Mouse (Mus musculus) liver, embryonic 16.5 days (tissue): ENCODE results near the gene Dock9. TPM values are rescaled to one million over a fixed set of nuclear protein-coding genes. Genes with fewer than 3 reads are reported as not detected.

Experiments used
- ATAC-seq: fragments of 200-750 bp; cut with Nextera tagmentation; 2 replicates; pipeline ENCODE4 v1.8.0; 2017; ENCODE audit warnings: low read depth, mild to moderate bottlenecking, moderate number of reproducible peaks, moderate library complexity
- H3K27ac ChIP-seq: fragments of 300-500 bp; sonication (generic); 2 replicates; pipeline ENCODE4 v1.5.1; 2014; ENCODE audit warnings: mild to moderate bottlenecking, low read length
- H3K27me3 ChIP-seq: fragments of 300-500 bp; sonication (generic); 2 replicates; pipeline ENCODE4 v1.6.1; 2014; ENCODE audit warnings: low read depth, low read length, mixed read lengths; ENCODE audit not compliant: control insufficient read depth, insufficient read depth
- H3K36me3 ChIP-seq: fragments of 300-500 bp; sonication (generic); 2 replicates; pipeline ENCODE4 v1.6.1; 2014; ENCODE audit warnings: mild to moderate bottlenecking; ENCODE audit not compliant: control insufficient read depth, insufficient read depth
- H3K4me1 ChIP-seq: fragments of 300-500 bp; sonication (generic); 2 replicates; pipeline ENCODE4 v1.6.1; 2014; ENCODE audit warnings: low read depth, low read length, mixed read lengths; ENCODE audit not compliant: control insufficient read depth
- H3K4me2 ChIP-seq: fragments of 300-500 bp; sonication (generic); 2 replicates; pipeline ENCODE4 v1.6.1; 2014; ENCODE audit warnings: low read depth, low read length, mixed read lengths
- H3K4me3 ChIP-seq: fragments of 300-500 bp; sonication (generic); 2 replicates; pipeline ENCODE4 v1.5.1; 2014; ENCODE audit warnings: low read depth, mild to moderate bottlenecking, low read length
- H3K9ac ChIP-seq: fragments of 300-500 bp; sonication (generic); 2 replicates; pipeline ENCODE4 v1.6.1; 2014; ENCODE audit warnings: low read depth, low read length
- H3K9me3 ChIP-seq: fragments of 300-500 bp; sonication (generic); replicated peaks from 2 replicates; pipeline ENCODE4 v1.6.1; 2016; ENCODE audit warnings: low read length; ENCODE audit not compliant: control insufficient read depth
- WGBS: fragments of 180-500 bp; shearing (Covaris S2); extraction: QIAGEN DNeasy Blood & Tissue Kit; methylation state at CpG from one replicate; pipeline ENCODE4 v1.1.7; 2014; ENCODE audit not compliant: insufficient replicate concordance; 5-methylcytosine and 5-hydroxymethylcytosine counted together
- polyA plus RNA-seq: library from polyadenylated mRNA; unstranded; fragments of >200 nt; fragmentation: Nextera tagmentation; extraction: Ambion mirVana; gene quantifications from 2 replicates; pipeline ENCODE4 v1.2.1, GENCODE M21; 2015

Dock9 gene
- polyA plus RNA-seq, 1 experiment from 2014 or later = 1.6 TPM

GRCm38 (mm10) chr14:121547745-121548144 is 249.9 kb downstream of the Dock9 start:
- no peak overlapping the region for H3K27ac ChIP-seq
- H3K9ac ChIP-seq = no peak overlapping the region
- H3K27me3 ChIP-seq = no peaks in the 10 kb centered on the region
- ATAC-seq = no peak
- H3K36me3 ChIP-seq = no peaks in the 10 kb centered on the region
- no peak overlapping the region for H3K4me3 ChIP-seq
- no peaks in the 10 kb centered on the region for H3K9me3 ChIP-seq
- no peaks in the 10 kb centered on the region for H3K4me1 ChIP-seq
- H3K4me2 ChIP-seq = no peak overlapping the region
- 63% methylated on average over 7 of the region's 7 CpGs for WGBS

- no peak overlapping the region for H3K27ac ChIP-seq
- 0 out of 2 replicates have a peak, but pooled peaks have one; percentile 32 for ATAC-seq
- WGBS = 77% methylated on average over 5 of the region's 5 CpGs
Observed at GRCm38 (mm10) chr14:121546621-121547020, 251.0 kb downstream of the Dock9 start.

GRCm38 (mm10) chr14:121545551-121546331 is 251.9 kb downstream of the Dock9 start:
- no peaks in the 10 kb centered on the region for H3K36me3 ChIP-seq
- 65% methylated on average over 14 of the region's 14 CpGs for WGBS
- H3K9me3 ChIP-seq = no peaks in the 10 kb centered on the region
- no peak overlapping the region for H3K9ac ChIP-seq
- H3K4me1 ChIP-seq = no peaks in the 10 kb centered on the region
- ATAC-seq = no peak
- H3K27ac ChIP-seq = no peak overlapping the region
- no peak overlapping the region for H3K4me3 ChIP-seq
- H3K27me3 ChIP-seq = no peaks in the 10 kb centered on the region
- no peak overlapping the region for H3K4me2 ChIP-seq

More at GRCm38 (mm10) chr14:121546621-121547020, 251.0 kb downstream of the Dock9 start:
- Histone ChIP-seq H3K4me1 (no peaks in the 10 kb centered on the region), H3K9me3 (no peaks in the 10 kb centered on the region), H3K27me3 (no peaks in the 10 kb centered on the region), H3K4me3 (no peak overlapping the region), H3K9ac (no peak overlapping the region), H3K4me2 (no peak overlapping the region), H3K36me3 (no peaks in the 10 kb centered on the region)

GRCm38 (mm10) chr14:121541262-121541661 is 256.4 kb downstream of the Dock9 start:
- ATAC-seq = no peak
- Histone ChIP-seq H3K36me3 (no peaks in the 10 kb centered on the region), H3K4me2 (no peak overlapping the region), H3K9me3 (no peaks in the 10 kb centered on the region), H3K4me3 (no peak overlapping the region), H3K27ac (no peak overlapping the region), H3K4me1 (no peaks in the 10 kb centered on the region), H3K27me3 (no peaks in the 10 kb centered on the region), H3K9ac (no peak overlapping the region)
- WGBS = 67% methylated on average over 7 of the region's 7 CpGs

- H3K9me3 ChIP-seq = no peaks in the 10 kb centered on the region
- H3K27me3 ChIP-seq = no peaks in the 10 kb centered on the region
- H3K4me2 ChIP-seq = no peak overlapping the region
- H3K36me3 ChIP-seq = no peaks in the 10 kb centered on the region
- H3K9ac ChIP-seq = no peak overlapping the region
- WGBS = 45% methylated on average over 3 of the region's 3 CpGs
- no peak overlapping the region for H3K4me3 ChIP-seq
- H3K27ac ChIP-seq = no peak overlapping the region
- no peaks in the 10 kb centered on the region for H3K4me1 ChIP-seq
- ATAC-seq = no peak
Observed at GRCm38 (mm10) chr14:121534501-121534900, 263.1 kb downstream of the Dock9 start.

- Histone ChIP-seq H3K27me3 (no peaks in the 10 kb centered on the region), H3K36me3 (no peaks in the 10 kb centered on the region), H3K9me3 (no peaks in the 10 kb centered on the region), H3K4me3 (no peak overlapping the region), H3K4me2 (no peak overlapping the region), H3K27ac (no peak overlapping the region), H3K9ac (no peak overlapping the region), H3K4me1 (no peaks in the 10 kb centered on the region)
- WGBS = 62% methylated on average over 9 of the region's 9 CpGs
- no peak for ATAC-seq
Observed at GRCm38 (mm10) chr14:121530853-121531252, 266.8 kb downstream of the Dock9 start.

- Histone ChIP-seq H3K27ac (no peak overlapping the region), H3K4me2 (no peak overlapping the region), H3K4me3 (no peak overlapping the region), H3K9ac (no peak overlapping the region), H3K4me1 (no peaks in the 10 kb centered on the region), H3K27me3 (no peaks in the 10 kb centered on the region), H3K36me3 (no peaks in the 10 kb centered on the region), H3K9me3 (no peaks in the 10 kb centered on the region)
- WGBS = 51% methylated on average over 3 of the region's 3 CpGs
- ATAC-seq = no peak
Observed at GRCm38 (mm10) chr14:121527883-121528282, 269.8 kb downstream of the Dock9 start.

- ATAC-seq = no peak
- Histone ChIP-seq H3K27ac (no peak overlapping the region), H3K4me2 (no peak overlapping the region), H3K36me3 (no peaks in the 10 kb centered on the region), H3K9me3 (no peaks in the 10 kb centered on the region), H3K4me3 (no peak overlapping the region), H3K9ac (no peak overlapping the region), H3K4me1 (no peaks in the 10 kb centered on the region), H3K27me3 (no peaks in the 10 kb centered on the region)
- WGBS = 19% methylated on average over 1 of the region's 1 CpGs
Observed at GRCm38 (mm10) chr14:121527201-121527600, 270.4 kb downstream of the Dock9 start.

- no peak for ATAC-seq
- no peaks in the 10 kb centered on the region for H3K9me3 ChIP-seq
- H3K27me3 ChIP-seq = no peaks in the 10 kb centered on the region
- no peak overlapping the region for H3K27ac ChIP-seq
- no peaks in the 10 kb centered on the region for H3K36me3 ChIP-seq
- WGBS = 45% methylated on average over 4 of the region's 4 CpGs
- H3K4me1 ChIP-seq = no peaks in the 10 kb centered on the region
- no peak overlapping the region for H3K4me3 ChIP-seq
- H3K4me2 ChIP-seq = no peak overlapping the region
- H3K9ac ChIP-seq = no peak overlapping the region
Observed at GRCm38 (mm10) chr14:121521709-121522108, 275.9 kb downstream of the Dock9 start.
